Mouse (Mus musculus): ENCODE measurements around the gene Gdf11.

DNA sequence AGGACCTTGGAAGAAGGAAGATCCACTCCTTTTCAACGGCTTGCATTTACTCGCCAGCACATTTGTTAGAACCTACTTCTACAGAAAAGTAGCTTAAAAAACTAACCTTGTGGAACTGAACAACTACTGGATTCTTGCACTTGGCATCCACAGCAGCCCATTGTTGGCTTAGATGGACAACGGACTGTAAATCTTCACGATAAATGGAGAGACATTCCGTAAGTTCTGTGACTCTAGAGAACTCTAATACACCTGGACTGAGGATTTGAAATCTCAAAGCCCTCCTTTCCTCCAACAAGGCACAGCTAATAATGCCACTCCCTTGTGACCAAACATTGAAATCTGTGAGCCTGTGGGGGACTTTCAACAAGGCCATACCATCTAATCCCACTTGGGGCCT is 48.3 kb downstream of the Gdf11 start:
- TF ChIP-seq EP300 (IDR thresholded peaks at IDR 0.05; ENCODE audit: low read length) (no peak), CTCF (conservative IDR thresholded peaks at IDR 0.05 in 1 of 2, IDR thresholded peaks at IDR 0.05 in 1 of 2; ENCODE audit: low read depth in 2 of 2, low read length in 2 of 2) (no peak), ZC3H11A (IDR thresholded peaks at IDR 0.05; ENCODE audit: low read depth, low read length) (no peak), ZNF384 (IDR thresholded peaks at IDR 0.05; ENCODE audit: low read depth, low read length) (no peak)

All from CH12.LX (cell line).